Mouse (Mus musculus) heart, postnatal 0 days (tissue): ENCODE data around the gene Siglec1.

Experiments used
- CTCF ChIP-seq: IDR thresholded peaks from 2 replicates; pipeline ENCODE4 v1.5.1; 2016; ENCODE audit warnings: antibody characterized with exemption, control low read depth, low read depth
- EP300 ChIP-seq: IDR thresholded peaks from 2 replicates; pipeline ENCODE4 v1.6.1; 2016; ENCODE audit warnings: antibody characterized with exemption, low read depth

GRCm38 (mm10) chr2:131025230-131025629, 61.3 kb downstream of the Siglec1 start:
- TF ChIP-seq CTCF (no peak), EP300 (no peak)
